Mouse (Mus musculus) heart, embryonic 14.5 days (tissue): ENCODE measurements around the gene Sox9. TPM values are rescaled to one million over a fixed set of nuclear protein-coding genes. Genes with fewer than 3 reads are reported as not detected.

Source experiments
- ATAC-seq: fragments of 200-750 bp; cut with Nextera tagmentation; 2 replicates; pipeline ENCODE4 v1.8.0; 2017; ENCODE audit warnings: low read depth, moderate TSS enrichment; ENCODE audit not compliant: insufficient number of reproducible peaks, insufficient read depth, low FRiP score
- H3K27ac ChIP-seq, 2 experiments: fragments of 200-500 bp in 1 of 2; fragments of 300-500 bp in 1 of 2; sonication (generic) in 1 of 2; replicated peaks in 1 of 2; 2 replicates each; pipeline ENCODE4 v1.5.1; 2012 to 2014; ENCODE audit warnings: low read depth in 2 of 2, low read length in 2 of 2, control low read depth in 1 of 2, mild to moderate bottlenecking in 1 of 2, mixed read lengths in 1 of 2; ENCODE audit not compliant: control insufficient read depth in 1 of 2, insufficient read depth in 1 of 2
- H3K27me3 ChIP-seq: fragments of 300-500 bp; sonication (generic); 2 replicates; pipeline ENCODE4 v1.6.1; 2014; ENCODE audit warnings: mild to moderate bottlenecking, low read length, control low read depth; ENCODE audit not compliant: control insufficient read depth, insufficient read depth
- H3K36me3 ChIP-seq: fragments of 300-500 bp; sonication (generic); 2 replicates; pipeline ENCODE4 v1.6.1; 2014; ENCODE audit warnings: mild to moderate bottlenecking, control low read depth, low read length, mixed read lengths; ENCODE audit not compliant: control insufficient read depth, insufficient read depth
- H3K4me1 ChIP-seq, 2 experiments: fragments of 200-500 bp in 1 of 2; fragments of 300-500 bp in 1 of 2; sonication (generic) in 1 of 2; 2 replicates each; pipeline ENCODE4 v1.6.1; 2012 to 2014; ENCODE audit warnings: low read length in 2 of 2, control low read depth in 1 of 2, mixed read lengths in 1 of 2; ENCODE audit not compliant: control insufficient read depth in 2 of 2, insufficient read depth in 2 of 2
- H3K4me2 ChIP-seq: fragments of 300-500 bp; sonication (generic); 2 replicates; pipeline ENCODE4 v1.6.1; 2014; ENCODE audit warnings: mild to moderate bottlenecking, low read length
- H3K4me3 ChIP-seq, 2 experiments: fragments of 200-500 bp in 1 of 2; fragments of 300-500 bp in 1 of 2; sonication (generic) in 1 of 2; 2 replicates each; pipeline ENCODE4 v1.5.1; 2012 to 2014; ENCODE audit warnings: low read length in 2 of 2, mild to moderate bottlenecking in 2 of 2, control low read depth in 1 of 2, low read depth in 1 of 2, moderate library complexity in 1 of 2; ENCODE audit not compliant: control insufficient read depth in 1 of 2, insufficient read depth in 1 of 2
- H3K9ac ChIP-seq: fragments of 300-500 bp; sonication (generic); 2 replicates; pipeline ENCODE4 v1.6.1; 2014; ENCODE audit warnings: mild to moderate bottlenecking, low read length
- H3K9me3 ChIP-seq: fragments of 300-500 bp; sonication (generic); 2 replicates; pipeline ENCODE4 v1.6.1; 2016; ENCODE audit warnings: low read length, control low read depth; ENCODE audit not compliant: control insufficient read depth
- WGBS: fragments of 180-500 bp; shearing (Covaris S2); extraction: QIAGEN DNeasy Blood & Tissue Kit; methylation state at CpG from one replicate; pipeline ENCODE4 v1.1.7; 2014; 5-methylcytosine and 5-hydroxymethylcytosine counted together
- polyA plus RNA-seq: library from polyadenylated mRNA; unstranded; fragments of >200 nt; fragmentation: Nextera tagmentation; extraction: Ambion mirVana; gene quantifications from 2 replicates; pipeline ENCODE4 v1.2.1, GENCODE M21; 2014

Gene Sox9
- polyA plus RNA-seq, 1 experiment from 2014 or later, result 20.7 TPM

DNA sequence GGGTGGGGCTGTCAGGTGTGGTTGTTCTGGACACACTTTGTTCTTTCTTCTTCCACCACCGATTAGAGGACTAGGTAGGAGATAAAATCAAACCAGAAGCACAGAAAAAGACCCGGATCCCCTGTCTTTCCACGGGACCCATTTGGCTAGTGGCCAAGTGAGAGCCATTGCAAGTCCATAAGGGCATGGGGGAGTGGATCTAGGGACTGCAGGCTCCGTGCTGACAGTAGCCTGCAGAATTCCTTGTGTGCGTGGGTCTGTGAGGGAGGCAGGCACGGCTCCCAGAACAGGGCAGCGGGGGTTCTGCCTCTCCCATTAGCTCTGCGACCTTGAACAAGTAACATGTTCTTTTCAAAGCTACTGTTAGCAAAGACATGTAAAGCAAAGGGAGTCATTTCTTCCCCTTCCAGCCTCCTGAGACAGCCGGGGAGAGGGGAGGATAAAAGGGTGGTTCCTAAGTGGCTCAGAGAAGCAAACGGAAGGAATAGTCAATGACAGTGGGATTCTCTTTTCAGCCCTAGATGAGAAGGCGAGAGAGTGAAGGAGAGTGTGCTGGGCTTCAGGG is 9.2 kb upstream of the Sox9 start:
- WGBS, result 31% methylated on average over 11 of the region's 11 CpGs
- no peak for ATAC-seq
- H3K9ac ChIP-seq, result no peak overlapping the region
- no peak overlapping the region for H3K27ac ChIP-seq
- no peaks in the 10 kb centered on the region for H3K9me3 ChIP-seq
- peaks cover 5% of the 10 kb centered on the region in 2 experiments; a peak in 2 of 4 replicates for H3K4me1 ChIP-seq
- no peak overlapping the region for H3K4me3 ChIP-seq
- H3K4me2 ChIP-seq, result no peak overlapping the region
- H3K36me3 ChIP-seq, result no peaks in the 10 kb centered on the region
- H3K27me3 ChIP-seq, result peaks cover 21% of the 10 kb centered on the region

DNA sequence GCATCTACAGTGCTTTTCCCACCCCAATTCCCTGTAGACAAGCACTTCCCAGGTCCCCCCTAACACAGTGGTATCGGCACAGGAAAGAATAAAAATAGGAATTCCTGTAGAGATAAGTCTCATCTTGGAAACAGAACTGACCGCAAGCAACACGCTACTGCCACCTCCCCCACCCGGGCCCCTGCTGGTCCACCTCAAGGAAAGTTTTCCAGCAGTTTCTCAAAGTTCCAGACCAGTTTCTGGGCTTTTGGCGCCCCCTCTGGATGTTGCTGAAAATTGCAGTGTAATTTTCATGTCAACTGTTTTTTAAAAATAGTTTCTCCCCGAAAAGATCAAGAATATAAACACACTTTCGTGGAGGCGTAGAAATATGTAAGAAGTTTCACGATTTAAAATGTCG is 2.3 kb upstream of the Sox9 start:
- no peak overlapping the region for H3K27ac ChIP-seq
- peaks cover 4 to 19% of the 10 kb centered on the region in 2 experiments; a peak in 3 of 4 replicates for H3K4me1 ChIP-seq
- peak overlapping the region; percentile 28; the same call in 1 of the 2 replicates for H3K4me2 ChIP-seq
- no peak overlapping the region for H3K9ac ChIP-seq
- ATAC-seq, result no peak
- H3K27me3 ChIP-seq, result peaks cover 74% of the 10 kb centered on the region
- WGBS, result 1% methylated on average over 10 of the region's 10 CpGs
- H3K4me3 ChIP-seq, result no peak overlapping the region
- no peaks in the 10 kb centered on the region for H3K36me3 ChIP-seq
- H3K9me3 ChIP-seq, result no peaks in the 10 kb centered on the region

DNA sequence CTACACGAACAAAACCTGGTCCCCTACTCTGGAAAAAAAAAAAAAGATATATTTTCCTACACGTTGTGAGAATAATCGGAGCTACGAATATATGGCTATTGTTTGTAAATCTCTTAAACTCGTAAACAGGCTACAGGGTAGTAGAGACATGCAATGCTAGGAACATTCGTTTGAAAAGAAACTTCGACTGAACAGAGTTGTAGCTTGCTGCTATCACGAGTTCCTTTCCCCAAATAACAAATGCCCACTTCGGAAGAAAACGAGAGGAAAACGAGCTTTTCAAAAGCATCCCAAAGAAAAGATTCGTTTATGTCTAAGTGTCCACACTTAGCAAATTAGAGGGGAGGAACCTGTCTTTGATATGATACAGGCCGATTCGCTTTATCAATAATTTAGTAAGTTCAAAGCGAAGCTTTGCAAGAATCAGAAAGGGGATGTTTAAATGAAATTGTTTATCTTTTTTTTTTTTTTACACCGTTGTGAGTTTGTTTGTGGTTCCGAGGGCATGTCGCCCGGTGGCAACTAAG is 1.6 kb upstream of the Sox9 start:
- WGBS, result 6% methylated on average over 19 of the region's 19 CpGs
- peak overlapping the region in 1 of 2 experiments; percentile 58; a peak in 3 of 4 replicates for H3K4me3 ChIP-seq
- H3K4me2 ChIP-seq, result peak overlapping the region; percentile 86
- H3K27ac ChIP-seq, result peak overlapping the region in 1 of 2 experiments; percentile 50; a peak in 1 of 4 replicates
- H3K27me3 ChIP-seq, result peaks cover 80% of the 10 kb centered on the region
- H3K9ac ChIP-seq, result no peak overlapping the region; the same call in 1 of the 2 replicates
- no peaks in the 10 kb centered on the region for H3K36me3 ChIP-seq
- peaks cover 4 to 24% of the 10 kb centered on the region in 2 experiments; a peak in 3 of 4 replicates for H3K4me1 ChIP-seq
- no peaks in the 10 kb centered on the region for H3K9me3 ChIP-seq
- no peak for ATAC-seq

DNA sequence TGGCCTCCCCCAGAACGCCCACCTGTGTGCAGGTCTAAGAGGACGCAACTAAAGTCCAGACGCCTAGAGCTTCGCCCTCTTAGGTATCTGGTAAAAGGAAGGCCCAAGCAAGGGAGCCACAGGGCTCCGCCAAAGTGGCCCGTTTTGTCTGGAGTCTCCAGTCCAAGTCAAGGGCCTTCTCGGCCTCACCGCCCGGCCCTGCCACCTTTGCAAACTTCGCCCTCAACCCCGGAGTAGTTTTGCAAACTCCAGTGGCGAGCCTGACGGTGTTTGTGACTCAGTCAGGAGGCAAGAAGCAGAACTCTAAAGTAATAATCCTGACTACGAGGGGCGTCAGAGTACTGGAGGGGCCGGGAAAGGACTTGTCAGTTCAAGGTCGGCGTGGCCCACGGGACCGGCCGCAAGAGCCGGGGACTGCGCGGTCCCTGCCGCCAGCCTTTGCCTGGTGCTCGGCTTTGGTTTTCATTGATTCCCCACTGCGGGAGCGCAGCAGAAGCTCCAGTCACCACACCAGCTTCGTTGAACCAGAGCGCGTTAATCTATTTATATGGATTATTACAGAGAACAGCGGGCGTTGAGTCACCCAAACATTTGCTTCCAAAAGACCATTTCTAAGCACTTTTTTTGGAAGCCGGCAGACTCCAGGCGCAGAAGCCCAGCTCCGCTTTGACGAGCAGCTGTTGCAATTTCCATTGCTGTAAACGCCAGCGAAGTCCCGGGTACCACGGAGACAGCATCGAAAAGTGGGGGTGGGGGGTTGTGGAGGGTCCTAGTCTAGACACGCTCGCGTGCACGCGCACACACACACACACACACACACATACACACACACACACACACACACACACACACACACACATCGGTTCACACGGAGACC is 751 bp upstream of the Sox9 start:
- no peak for ATAC-seq
- no peaks in the 10 kb centered on the region for H3K9me3 ChIP-seq
- peak overlapping the region; percentile 86 for H3K4me2 ChIP-seq
- peak overlapping the region; percentile 63 for H3K9ac ChIP-seq
- peak overlapping the region; percentile 50 to 67 for H3K27ac ChIP-seq
- H3K4me3 ChIP-seq, result peak overlapping the region; percentile 56 to 58
- H3K27me3 ChIP-seq, result peaks cover 81% of the 10 kb centered on the region
- peaks cover 4 to 24% of the 10 kb centered on the region in 2 experiments; a peak in 3 of 4 replicates for H3K4me1 ChIP-seq
- under 1% methylated on average over 49 of the region's 49 CpGs for WGBS
- H3K36me3 ChIP-seq, result no peaks in the 10 kb centered on the region

DNA sequence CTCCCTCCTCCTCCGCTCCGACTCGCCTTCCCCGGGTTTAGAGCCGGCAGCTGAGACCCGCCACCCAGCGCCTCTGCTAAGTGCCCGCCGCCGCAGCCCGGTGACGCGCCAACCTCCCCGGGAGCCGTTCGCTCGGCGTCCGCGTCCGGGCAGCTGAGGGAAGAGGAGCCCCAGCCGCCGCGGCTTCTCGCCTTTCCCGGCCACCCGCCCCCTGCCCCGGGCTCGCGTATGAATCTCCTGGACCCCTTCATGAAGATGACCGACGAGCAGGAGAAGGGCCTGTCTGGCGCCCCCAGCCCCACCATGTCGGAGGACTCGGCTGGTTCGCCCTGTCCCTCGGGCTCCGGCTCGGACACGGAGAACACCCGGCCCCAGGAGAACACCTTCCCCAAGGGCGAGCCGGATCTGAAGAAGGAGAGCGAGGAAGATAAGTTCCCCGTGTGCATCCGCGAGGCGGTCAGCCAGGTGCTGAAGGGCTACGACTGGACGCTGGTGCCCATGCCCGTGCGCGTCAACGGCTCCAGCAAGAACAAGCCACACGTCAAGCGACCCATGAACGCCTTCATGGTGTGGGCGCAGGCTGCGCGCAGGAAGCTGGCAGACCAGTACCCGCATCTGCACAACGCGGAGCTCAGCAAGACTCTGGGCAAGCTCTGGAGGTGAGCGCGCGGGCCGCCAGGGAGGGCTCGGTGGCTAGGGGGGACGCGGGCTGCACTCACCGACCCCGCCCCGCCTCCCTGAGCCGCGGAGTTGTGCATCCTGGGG is 515 bp downstream of the Sox9 start:
- Histone ChIP-seq H3K9ac (peak overlapping the region; percentile 72), H3K4me1 (peaks cover 4 to 24% of the 10 kb centered on the region in 2 experiments; a peak in 3 of 4 replicates), H3K4me2 (peak overlapping the region; percentile 86), H3K4me3 (peak overlapping the region; percentile 56 to 58), H3K9me3 (no peaks in the 10 kb centered on the region), H3K27me3 (peaks cover 76% of the 10 kb centered on the region), H3K27ac (peak overlapping the region; percentile 34 to 75), H3K36me3 (no peaks in the 10 kb centered on the region)
- no peak for ATAC-seq
- whole genome bisulfite sequencing, result under 1% methylated on average over 72 of the region's 75 CpGs

DNA sequence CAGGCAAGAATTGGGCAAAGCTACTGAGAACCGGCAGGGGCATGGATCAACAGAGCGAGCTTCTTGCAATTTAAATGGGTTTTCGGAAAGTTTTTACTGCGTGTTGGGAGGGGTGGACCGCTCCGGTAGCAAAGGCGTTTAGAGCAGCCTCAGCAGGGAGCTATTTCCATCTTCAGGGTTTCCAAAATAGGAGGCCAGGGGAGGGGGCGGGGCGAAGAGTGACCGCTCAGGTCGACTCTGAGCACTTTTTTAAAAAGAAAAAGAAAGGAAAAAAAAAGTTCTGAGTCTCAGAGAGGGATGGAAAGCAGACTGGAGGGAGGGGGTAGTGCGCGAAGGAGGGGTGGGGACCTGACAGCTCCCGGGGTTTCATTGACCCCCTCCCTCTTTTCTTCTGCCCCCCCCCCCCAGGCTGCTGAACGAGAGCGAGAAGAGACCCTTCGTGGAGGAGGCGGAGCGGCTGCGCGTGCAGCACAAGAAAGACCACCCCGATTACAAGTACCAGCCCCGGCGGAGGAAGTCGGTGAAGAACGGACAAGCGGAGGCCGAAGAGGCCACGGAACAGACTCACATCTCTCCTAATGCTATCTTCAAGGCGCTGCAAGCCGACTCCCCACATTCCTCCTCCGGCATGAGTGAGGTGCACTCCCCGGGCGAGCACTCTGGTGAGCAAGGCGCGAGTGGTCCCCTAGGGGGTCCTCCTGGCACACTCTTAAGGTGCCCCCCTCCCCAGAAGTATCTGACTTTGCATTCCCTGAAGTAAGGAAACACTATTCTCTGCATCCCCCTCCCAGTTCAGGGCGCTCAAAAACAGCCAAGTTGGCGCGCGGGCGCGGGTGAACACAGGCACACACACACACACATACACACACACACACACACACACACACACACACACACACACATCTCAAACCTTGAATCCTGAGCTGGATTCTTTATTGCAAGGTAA is 1.6 kb downstream of the Sox9 start:
- WGBS, result under 1% methylated on average over 42 of the region's 42 CpGs
- Histone ChIP-seq H3K27ac (peak overlapping the region; percentile 25 to 44; a peak in 3 of 4 replicates), H3K4me2 (peak overlapping the region; percentile 86), H3K36me3 (no peaks in the 10 kb centered on the region), H3K27me3 (peaks cover 76% of the 10 kb centered on the region), H3K9me3 (no peaks in the 10 kb centered on the region), H3K4me3 (peak overlapping the region; percentile 56 to 58), H3K9ac (peak overlapping the region; percentile 72), H3K4me1 (peaks cover 7 to 24% of the 10 kb centered on the region in 2 experiments; a peak in 3 of 4 replicates)
- no peak for ATAC-seq
